Mouse (Mus musculus): ENCODE data around the gene Tmem238. TPM values are rescaled to one million over a fixed set of nuclear protein-coding genes. Genes with fewer than 3 reads are reported as not detected.

Tmem238 gene
- polyA plus RNA-seq, 1 experiment from 2014 or later, result 2.5 TPM

- no peaks in the 10 kb centered on the region for H3K9me3 ChIP-seq
- H3K27me3 ChIP-seq, result no peaks in the 10 kb centered on the region
- H3K4me1 ChIP-seq (replicated peaks), result no peaks in the 10 kb centered on the region
- no peak overlapping the region for H3K9ac ChIP-seq (replicated peaks)
- no peak for ATAC-seq
- no peak overlapping the region for H3K4me3 ChIP-seq (replicated peaks)
- H3K4me2 ChIP-seq (replicated peaks), result no peak overlapping the region
- 40% methylated on average over 1 of the region's 1 CpGs for WGBS
- H3K27ac ChIP-seq, result no peak overlapping the region
- H3K36me3 ChIP-seq, result no peaks in the 10 kb centered on the region
These were observed 29.8 kb downstream of the Tmem238 start for GRCm38 (mm10) chr7:4759670-4760069.

- Histone ChIP-seq H3K4me3 (replicated peaks) (peak within 1 kb of the TSS; percentile 29), H3K9me3 (no peaks in the 10 kb centered on the region), H3K36me3 (peaks cover 4% of the 10 kb centered on the region; the same call in 1 of the 2 replicates), H3K9ac (replicated peaks) (peak within 1 kb of the TSS; percentile 16; the same call in 1 of the 2 replicates), H3K4me2 (replicated peaks) (peak within 1 kb of the TSS; percentile 47), H3K27me3 (no peaks in the 10 kb centered on the region), H3K4me1 (replicated peaks) (peaks cover 21% of the 10 kb centered on the region), H3K27ac (no peak within 1 kb of the TSS)
- ATAC-seq, result peak; percentile 93
- 5% methylated on average over 24 of the region's 24 CpGs for whole genome bisulfite sequencing
These were observed 36.5 kb downstream of the Tmem238 start, which contains the start of gene Cox6b2 for GRCm38 (mm10) chr7:4752821-4753570. Gene Cox6b2, minus strand, starts transcription at chr7:4753094.

GRCm38 (mm10) chr7:4751971-4752820 lies 37.3 kb downstream of the Tmem238 start:
- peaks cover 4% of the 10 kb centered on the region; the same call in 1 of the 2 replicates for H3K36me3 ChIP-seq
- peak; percentile 68 for ATAC-seq
- no peak overlapping the region for H3K27ac ChIP-seq
- H3K4me2 ChIP-seq (replicated peaks), result peak overlapping the region; percentile 47
- peak overlapping the region; percentile 29 for H3K4me3 ChIP-seq (replicated peaks)
- WGBS, result 2% methylated on average over 30 of the region's 30 CpGs
- no peaks in the 10 kb centered on the region for H3K27me3 ChIP-seq
- no peaks in the 10 kb centered on the region for H3K9me3 ChIP-seq
- no peak overlapping the region; the same call in 1 of the 2 replicates for H3K9ac ChIP-seq (replicated peaks)
- peaks cover 21% of the 10 kb centered on the region for H3K4me1 ChIP-seq (replicated peaks)

GRCm38 (mm10) chr7:4749169-4749568 lies 40.3 kb downstream of the Tmem238 start:
- peaks cover 31% of the 10 kb centered on the region for H3K36me3 ChIP-seq
- no peak overlapping the region for H3K27ac ChIP-seq
- no peak overlapping the region for H3K4me2 ChIP-seq (replicated peaks)
- WGBS, result 79% methylated on average over 2 of the region's 2 CpGs
- ATAC-seq, result no peak
- H3K9me3 ChIP-seq, result no peaks in the 10 kb centered on the region
- H3K27me3 ChIP-seq, result no peaks in the 10 kb centered on the region
- no peak overlapping the region for H3K4me3 ChIP-seq (replicated peaks)
- H3K4me1 ChIP-seq (replicated peaks), result peaks cover 28% of the 10 kb centered on the region
- no peak overlapping the region for H3K9ac ChIP-seq (replicated peaks)

GRCm38 (mm10) chr7:4748321-4748720 lies 41.1 kb downstream of the Tmem238 start:
- WGBS, result 86% methylated on average over 4 of the region's 4 CpGs
- no peak overlapping the region for H3K4me3 ChIP-seq (replicated peaks)
- no peaks in the 10 kb centered on the region for H3K27me3 ChIP-seq
- no peak for ATAC-seq
- H3K9ac ChIP-seq (replicated peaks), result no peak overlapping the region
- no peak overlapping the region for H3K27ac ChIP-seq
- no peaks in the 10 kb centered on the region for H3K9me3 ChIP-seq
- no peak overlapping the region for H3K4me2 ChIP-seq (replicated peaks)
- peaks cover 32% of the 10 kb centered on the region for H3K36me3 ChIP-seq
- peaks cover 29% of the 10 kb centered on the region for H3K4me1 ChIP-seq (replicated peaks)

GRCm38 (mm10) chr7:4747156-4747899 lies 42.1 kb downstream of the Tmem238 start:
- no peak for ATAC-seq
- peaks cover 38% of the 10 kb centered on the region for H3K36me3 ChIP-seq
- H3K4me3 ChIP-seq (replicated peaks), result no peak overlapping the region
- H3K9me3 ChIP-seq, result no peaks in the 10 kb centered on the region
- no peak overlapping the region for H3K9ac ChIP-seq (replicated peaks)
- 83% methylated on average over 9 of the region's 9 CpGs for WGBS
- peaks cover 29% of the 10 kb centered on the region for H3K4me1 ChIP-seq (replicated peaks)
- no peak overlapping the region for H3K4me2 ChIP-seq (replicated peaks)
- H3K27me3 ChIP-seq, result no peaks in the 10 kb centered on the region
- no peak overlapping the region for H3K27ac ChIP-seq

GRCm38 (mm10) chr7:4746326-4746980 lies 43.0 kb downstream of the Tmem238 start:
- H3K4me2 ChIP-seq (replicated peaks), result no peak overlapping the region
- 79% methylated on average over 22 of the region's 22 CpGs for WGBS
- H3K9me3 ChIP-seq, result no peaks in the 10 kb centered on the region
- peaks cover 29% of the 10 kb centered on the region for H3K4me1 ChIP-seq (replicated peaks)
- no peak overlapping the region for H3K4me3 ChIP-seq (replicated peaks)
- no peak overlapping the region for H3K9ac ChIP-seq (replicated peaks)
- no peak; the same call in 1 of the 2 replicates for ATAC-seq
- no peak overlapping the region for H3K27ac ChIP-seq
- no peaks in the 10 kb centered on the region for H3K27me3 ChIP-seq
- H3K36me3 ChIP-seq, result peaks cover 38% of the 10 kb centered on the region

- Histone ChIP-seq H3K4me2 (replicated peaks) (no peak overlapping the region), H3K4me3 (replicated peaks) (no peak overlapping the region), H3K36me3 (peaks cover 38% of the 10 kb centered on the region), H3K27me3 (no peaks in the 10 kb centered on the region), H3K4me1 (replicated peaks) (peaks cover 39% of the 10 kb centered on the region), H3K9me3 (no peaks in the 10 kb centered on the region), H3K27ac (no peak overlapping the region), H3K9ac (replicated peaks) (no peak overlapping the region)
- WGBS, result 96% methylated on average over 6 of the region's 6 CpGs
- ATAC-seq, result no peak
These were observed 44.6 kb downstream of the Tmem238 start for GRCm38 (mm10) chr7:4744886-4745285.

GRCm38 (mm10) chr7:4743354-4743753 lies 46.1 kb downstream of the Tmem238 start:
- WGBS, result 75% methylated on average over 2 of the region's 2 CpGs
- H3K4me1 ChIP-seq (replicated peaks), result peaks cover 49% of the 10 kb centered on the region

GRCm38 (mm10) chr7:4742482-4742819 lies 47.0 kb downstream of the Tmem238 start:
- Histone ChIP-seq H3K36me3 (peaks cover 34% of the 10 kb centered on the region), H3K9me3 (no peaks in the 10 kb centered on the region), H3K4me3 (replicated peaks) (no peak overlapping the region), H3K27ac (no peak overlapping the region), H3K4me1 (replicated peaks) (peaks cover 50% of the 10 kb centered on the region), H3K27me3 (no peaks in the 10 kb centered on the region), H3K9ac (replicated peaks) (peak overlapping the region; percentile 92; the same call in 1 of the 2 replicates), H3K4me2 (replicated peaks) (peak overlapping the region; percentile 88)
- ATAC-seq, result no peak
- 90% methylated on average over 6 of the region's 6 CpGs for WGBS

More at GRCm38 (mm10) chr7:4743354-4743753, 46.1 kb downstream of the Tmem238 start:
- Histone ChIP-seq H3K9me3 (no peaks in the 10 kb centered on the region), H3K27me3 (no peaks in the 10 kb centered on the region), H3K4me2 (replicated peaks) (no peak overlapping the region), H3K36me3 (peaks cover 34% of the 10 kb centered on the region), H3K27ac (no peak overlapping the region), H3K4me3 (replicated peaks) (no peak overlapping the region), H3K9ac (replicated peaks) (peak overlapping the region; percentile 92; the same call in 1 of the 2 replicates)
- no peak for ATAC-seq
